ENCODE assay signal across 9 mouse cellular contexts in genomic region chr3:52242457-52243105, GRCm38 (mm10). TPM values are rescaled to one million over a fixed set of nuclear protein-coding genes. Genes with fewer than 3 reads are reported as not detected.
A peak's percentile ranks its signal among the peaks of the same experiment; 100 is the strongest.
DNase-seq lines count a peak whose midpoint lies in the region; ATAC-seq and TF ChIP-seq lines count a peak whose summit lies in the region.
"Had no signal": no experiment of that assay in that cellular context is flagged by ENCODE, and none has a peak within 500 bp of the region (broad histone marks: within the 10 kb centered on the region; RNA-seq: fewer than 3 reads in every experiment).

No protein-coding gene starts in this region.

- DNase-seq in urinary bladder, postnatal 14 days (ENCODE audit: low spot score), result peak; percentile 78
- DNase-seq in urinary bladder, postnatal 10 days (ENCODE audit: low spot score), result no peak
- peak; percentile 90 for DNase-seq in cerebellum, adult 9-10 months
- DNase-seq in frontal cortex, postnatal 25 days (ENCODE audit: low spot score in 2 of 2), result peak; percentile 37 to 78
- DNase-seq in left cerebral cortex, postnatal 25 days (ENCODE audit: low spot score in 2 of 2), result peak; percentile 84 to 89
- peak; percentile 83 for DNase-seq in midbrain, postnatal 0 days (ENCODE audit: low spot score)
- DNase-seq in stomach, postnatal 0 days (ENCODE audit: low spot score), result peak; percentile 68

- TF ChIP-seq EP300 in stomach, postnatal 0 days (optimal IDR thresholded peaks at IDR 0.05), result no peak

- no peaks in the 10 kb centered on the region for H3K4me1 ChIP-seq in intestine, embryonic 15.5 days (replicated peaks)
- H3K4me1 ChIP-seq in midbrain, postnatal 0 days (ENCODE audit: insufficient read depth, low read length), result no peaks in the 10 kb centered on the region
- no peaks in the 10 kb centered on the region for H3K4me1 ChIP-seq in stomach, postnatal 0 days (replicated peaks; ENCODE audit: control insufficient read depth, insufficient read depth)
- H3K4me1 ChIP-seq: embryonic facial prominence, embryonic 12.5 days had no signal

- H3K4me3 ChIP-seq in intestine, embryonic 15.5 days (replicated peaks), result no peak overlapping the region
- no peak overlapping the region for H3K4me3 ChIP-seq in midbrain, postnatal 0 days (ENCODE audit: low read depth, low read length)
- no peak overlapping the region for H3K4me3 ChIP-seq in stomach, postnatal 0 days (ENCODE audit: low read depth, low read length)
- H3K4me3 ChIP-seq: embryonic facial prominence, embryonic 12.5 days had no signal

- H3K9me3 ChIP-seq in intestine, embryonic 15.5 days, result no peaks in the 10 kb centered on the region
- no peaks in the 10 kb centered on the region for H3K9me3 ChIP-seq in midbrain, postnatal 0 days (ENCODE audit: low read length)
- no peaks in the 10 kb centered on the region for H3K9me3 ChIP-seq in stomach, postnatal 0 days (ENCODE audit: control insufficient read depth, low read length)
- H3K9me3 ChIP-seq: embryonic facial prominence, embryonic 12.5 days had no signal

- H3K27me3 ChIP-seq in intestine, embryonic 15.5 days (replicated peaks), result 0 out of 2 replicates have a peak, but pooled peaks cover 3% of the 10 kb centered on the region
- H3K27me3 ChIP-seq in midbrain, postnatal 0 days (ENCODE audit: insufficient read depth, low read length), result no peaks in the 10 kb centered on the region
- no peaks in the 10 kb centered on the region for H3K27me3 ChIP-seq in stomach, postnatal 0 days (ENCODE audit: control insufficient read depth, insufficient read depth, low read length)
- H3K27me3 ChIP-seq: embryonic facial prominence, embryonic 12.5 days had no signal

- no peak overlapping the region for H3K27ac ChIP-seq in intestine, embryonic 15.5 days
- H3K27ac ChIP-seq in midbrain, postnatal 0 days (ENCODE audit: low read depth, low read length), result no peak overlapping the region
- no peak overlapping the region for H3K27ac ChIP-seq in stomach, postnatal 0 days (replicated peaks)
- H3K27ac ChIP-seq: embryonic facial prominence, embryonic 12.5 days had no signal

- no peak overlapping the region for H3K4me2 ChIP-seq in intestine, embryonic 15.5 days (replicated peaks)
- no peak overlapping the region for H3K4me2 ChIP-seq in midbrain, postnatal 0 days (ENCODE audit: low read depth, low read length, poor library complexity, severe bottlenecking)
- no peak overlapping the region for H3K4me2 ChIP-seq in stomach, postnatal 0 days (replicated peaks; ENCODE audit: low read depth)
- H3K4me2 ChIP-seq: embryonic facial prominence, embryonic 12.5 days had no signal

- H3K9ac ChIP-seq in intestine, embryonic 15.5 days, result no peak overlapping the region
- H3K9ac ChIP-seq in midbrain, postnatal 0 days (replicated peaks; ENCODE audit: low read length, poor library complexity, severe bottlenecking), result no peak overlapping the region
- H3K9ac ChIP-seq in stomach, postnatal 0 days (ENCODE audit: low read length), result no peak overlapping the region
- H3K9ac ChIP-seq: embryonic facial prominence, embryonic 12.5 days had no signal

- WGBS in intestine, embryonic 15.5 days, result 45% methylated on average over 6 of the region's 6 CpGs
- WGBS in midbrain, postnatal 0 days, result 43% methylated on average over 6 of the region's 6 CpGs
- 42% methylated on average over 6 of the region's 6 CpGs for WGBS in stomach, postnatal 0 days

- intact Hi-C loops in left cerebral cortex, postnatal 25 days (cut with DNase I), result loop anchor here (1.0 to 10.0 kb wide), 7 partner anchors 542 to 1260 kb away; partner anchors contain the start of gene Mgarp

- peak; percentile 93 for TF ChIP-seq CTCF in midbrain, postnatal 0 days (IDR thresholded peaks at IDR 0.05)
- TF ChIP-seq CTCF in stomach, postnatal 0 days (IDR thresholded peaks at IDR 0.05; ENCODE audit: low read depth), result peak; percentile 95

- peak; percentile 68; the same call in 1 of the 2 replicates for ATAC-seq in intestine, embryonic 15.5 days
- peak; percentile 83 for ATAC-seq in midbrain, postnatal 0 days (ENCODE audit: low FRiP score)
- peak; percentile 64 for ATAC-seq in stomach, postnatal 0 days (ENCODE audit: low FRiP score, low TSS enrichment)

- H3K36me3 ChIP-seq in intestine, embryonic 15.5 days, result no peaks in the 10 kb centered on the region
- no peaks in the 10 kb centered on the region for H3K36me3 ChIP-seq in midbrain, postnatal 0 days (ENCODE audit: insufficient read depth, low read length)
- no peaks in the 10 kb centered on the region for H3K36me3 ChIP-seq in stomach, postnatal 0 days (ENCODE audit: control insufficient read depth, insufficient read depth, low read length)
- H3K36me3 ChIP-seq: embryonic facial prominence, embryonic 12.5 days had no signal

RNA-seq across cellular contexts. Expression of gene Foxo1, which starts 25.6 kb away (rescaled TPM):
- 5.8 and 6.4 TPM in 2 replicates for polyA plus RNA-seq in intestine, embryonic 15.5 days (2015; fragmentation: Nextera tagmentation; extraction: Ambion mirVana)
- 10 to 100 TPM in 1 of 2 experiments, 1 to 10 TPM in 1; 9.0 to 14.9 TPM for total RNA-seq in left cerebral cortex, postnatal 25 days (2021)
- total RNA-seq in midbrain, postnatal 0 days (2014; rRNA removed), result 5.8 and 8.3 TPM in 2 replicates
- polyA plus RNA-seq in midbrain, postnatal 0 days (2015; fragmentation: Nextera tagmentation; extraction: Ambion mirVana), result 3.4 and 3.6 TPM in 2 replicates
- 3.4 and 4.0 TPM in 2 replicates for polyA plus RNA-seq in stomach, postnatal 0 days (2015; fragmentation: Nextera tagmentation; extraction: Ambion mirVana)
